Mouse (Mus musculus) midbrain, postnatal 0 days (tissue): ENCODE data around the gene Gm14401. TPM values are rescaled to one million over a fixed set of nuclear protein-coding genes. Genes with fewer than 3 reads are reported as not detected.
"Not testable (repeated sequence)": the region's sequence is repeated elsewhere in the genome, so short reads cannot be mapped to it uniquely, and the experiment has no call there.

Experiments
- ATAC-seq: fragments of 200-750 bp; cut with Nextera tagmentation; 2 replicates; pipeline ENCODE4 v1.8.0; 2017; ENCODE audit warnings: moderate number of reproducible peaks, mild to moderate bottlenecking, moderate TSS enrichment, moderate library complexity; ENCODE audit not compliant: low FRiP score
- DNase-seq: peaks from one replicate; pipeline ENCODE4 v3.0.0-alpha.2; 2015; ENCODE audit warnings: low spot score
- H3K27ac ChIP-seq: fragments of 300-500 bp; sonication (generic); 2 replicates; pipeline ENCODE4 v1.5.1; 2014; ENCODE audit warnings: low read depth, mild to moderate bottlenecking, low read length, mixed read lengths
- H3K27me3 ChIP-seq: fragments of 300-500 bp; sonication (generic); 2 replicates; pipeline ENCODE4 v1.6.1; 2014; ENCODE audit warnings: low read length, control low read depth, mixed read lengths; ENCODE audit not compliant: insufficient read depth
- H3K36me3 ChIP-seq: fragments of 300-500 bp; sonication (generic); 2 replicates; pipeline ENCODE4 v1.6.1; 2014; ENCODE audit warnings: low read length, control low read depth, mixed read lengths; ENCODE audit not compliant: insufficient read depth
- H3K4me1 ChIP-seq: fragments of 300-500 bp; sonication (generic); 2 replicates; pipeline ENCODE4 v1.6.1; 2014; ENCODE audit warnings: mild to moderate bottlenecking, control low read depth, antibody characterized with exemption, low read length, mixed read lengths; ENCODE audit not compliant: insufficient read depth
- H3K4me2 ChIP-seq: fragments of 300-500 bp; sonication (generic); 2 replicates; pipeline ENCODE4 v1.6.1; 2014; ENCODE audit warnings: low read depth, mild to moderate bottlenecking, low read length, mixed read lengths; ENCODE audit not compliant: poor library complexity, severe bottlenecking
- H3K4me3 ChIP-seq: fragments of 300-500 bp; sonication (generic); 2 replicates; pipeline ENCODE4 v1.5.1; 2014; ENCODE audit warnings: low read depth, mild to moderate bottlenecking, low read length, moderate library complexity
- H3K9ac ChIP-seq: fragments of 300-500 bp; sonication (generic); replicated peaks from 2 replicates; pipeline ENCODE4 v1.6.1; 2014; ENCODE audit warnings: mild to moderate bottlenecking, low read length, moderate library complexity, mixed read lengths; ENCODE audit not compliant: poor library complexity, severe bottlenecking
- H3K9me3 ChIP-seq: fragments of 300-500 bp; sonication (generic); 2 replicates; pipeline ENCODE4 v1.6.1; 2016; ENCODE audit warnings: low read length, control low read depth
- WGBS: fragments of 180-500 bp; shearing (Covaris S2); extraction: QIAGEN DNeasy Blood & Tissue Kit; methylation state at CpG from one replicate; pipeline ENCODE4 v1.1.7; 2014; 5-methylcytosine and 5-hydroxymethylcytosine counted together
- polyA plus RNA-seq: library from polyadenylated mRNA; unstranded; fragments of >200 nt; fragmentation: Nextera tagmentation; extraction: Ambion mirVana; gene quantifications from 2 replicates; pipeline ENCODE4 v1.2.1, GENCODE M21; 2015
- total RNA-seq: library from RNA; depleted of rRNA; stranded (reverse); fragments of >200 nt; gene quantifications from 2 replicates; pipeline ENCODE4 v1.2.3, GENCODE M21; 2014; rRNA removed

Gene Gm14401
- total RNA-seq: 0.19 TPM in 1 of 2 replicates, not detected in the other
- not detected in 2 replicates for polyA plus RNA-seq

DNA sequence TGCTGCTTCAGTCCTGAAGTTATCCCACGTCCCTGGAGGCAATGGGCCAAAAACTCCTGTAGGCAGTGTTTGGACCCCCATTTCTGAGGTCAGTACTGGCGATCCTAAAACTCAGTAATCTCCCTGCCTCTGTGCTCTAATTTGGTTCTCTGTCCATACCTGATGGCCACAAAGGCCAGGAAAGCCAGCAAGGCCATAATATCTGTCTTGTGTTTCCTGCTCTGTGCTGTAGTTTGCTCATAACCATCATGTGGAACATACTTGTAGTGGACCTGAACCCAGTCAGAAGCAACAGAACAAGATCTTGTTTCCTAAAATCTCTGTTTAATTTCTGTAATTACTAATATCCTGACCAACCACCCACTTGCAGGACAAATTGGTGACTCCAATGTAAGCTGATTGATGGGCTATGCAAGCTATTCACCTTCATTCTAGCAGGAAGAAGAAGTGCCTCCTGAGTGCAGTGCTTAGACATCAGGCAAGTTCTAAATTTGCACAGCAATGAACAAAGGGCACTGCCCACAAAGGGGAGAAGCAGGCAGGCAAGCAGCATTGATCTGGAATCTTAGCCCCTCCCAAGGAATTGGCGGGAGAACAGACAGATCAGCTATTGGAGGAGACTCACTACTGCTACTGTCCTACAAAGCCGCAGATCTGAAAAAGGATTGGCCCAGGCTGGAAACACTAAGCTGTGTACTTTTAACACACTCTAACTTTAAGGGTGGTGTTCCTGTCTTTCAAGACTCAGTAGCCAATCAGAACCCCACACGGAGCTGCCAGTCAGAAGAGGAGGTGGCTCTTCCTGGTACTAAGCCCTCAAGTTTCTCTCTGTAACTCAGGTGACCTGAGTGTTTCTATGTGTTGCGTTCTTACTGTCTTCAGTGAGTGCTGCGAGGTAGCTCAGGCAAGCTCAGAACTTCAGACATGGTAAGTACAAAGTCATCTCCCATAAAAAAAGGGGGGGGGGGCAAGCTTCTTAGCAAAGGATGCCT lies at the start of gene Gm14401:
TSS of gene Gm14401 (plus strand) at position 889 of the 992 bp plus-strand sequence.
- ATAC-seq, H3K27me3 ChIP-seq, H3K9me3 ChIP-seq, H3K4me1 ChIP-seq, H3K4me2 ChIP-seq, H3K27ac ChIP-seq, H3K9ac ChIP-seq, H3K4me3 ChIP-seq, H3K36me3 ChIP-seq, DNase-seq: not testable (repeated sequence)
- WGBS: 66% methylated on average over 7 of the region's 7 CpGs

DNA sequence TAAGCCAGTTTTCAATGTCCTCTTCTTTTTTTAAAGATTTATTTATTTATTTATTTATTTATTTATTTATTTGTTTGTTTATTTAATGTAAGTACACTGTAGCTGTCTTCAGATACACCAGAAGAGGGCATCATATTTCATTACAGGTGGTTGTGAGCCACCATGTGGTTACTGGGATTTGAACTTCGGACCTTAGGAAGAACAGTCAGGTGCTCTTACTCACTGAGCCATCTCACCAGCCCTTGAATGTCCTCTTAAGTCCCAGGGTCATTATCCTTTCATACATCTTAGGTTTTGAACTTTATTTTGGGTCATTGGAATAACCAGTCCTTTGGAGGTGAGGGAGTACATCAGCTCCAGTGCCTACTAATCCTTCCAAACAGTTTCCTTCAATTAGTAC lies 1.3 kb upstream of the Gm14401 start:
- DNase-seq, H3K27ac ChIP-seq, H3K4me2 ChIP-seq, H3K9me3 ChIP-seq, ATAC-seq, H3K4me1 ChIP-seq, H3K36me3 ChIP-seq, H3K27me3 ChIP-seq, H3K9ac ChIP-seq, H3K4me3 ChIP-seq: not testable (repeated sequence)
- WGBS: 86% methylated on average over 1 of the region's 1 CpGs

DNA sequence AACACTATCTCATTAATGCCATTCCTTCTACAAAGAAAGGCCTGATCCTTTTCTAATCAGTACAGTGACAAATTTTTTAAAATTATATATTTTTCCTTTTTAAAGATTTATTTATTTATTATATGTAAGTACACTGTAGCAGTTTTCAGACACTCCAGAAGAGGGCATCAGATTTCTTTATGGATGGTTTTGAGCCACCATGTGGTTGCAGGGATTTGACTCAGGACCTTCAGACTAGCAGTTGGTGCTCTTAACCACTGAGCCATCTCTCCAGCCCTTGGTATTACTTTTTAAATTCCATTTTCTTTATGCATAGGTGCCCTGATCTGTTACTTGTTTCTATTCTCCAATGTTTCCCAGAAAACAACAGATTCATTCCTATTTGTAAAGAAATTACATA lies 895 bp downstream of the Gm14401 start:
- not testable (repeated sequence) for H3K4me1 ChIP-seq, H3K4me2 ChIP-seq, H3K27me3 ChIP-seq, H3K4me3 ChIP-seq, H3K9me3 ChIP-seq, ATAC-seq, H3K9ac ChIP-seq, H3K27ac ChIP-seq, H3K36me3 ChIP-seq, DNase-seq

- 84% methylated on average over 1 of the region's 1 CpGs for WGBS
- H3K4me2 ChIP-seq, ATAC-seq, H3K4me1 ChIP-seq, H3K36me3 ChIP-seq, H3K4me3 ChIP-seq, H3K9me3 ChIP-seq, DNase-seq, H3K9ac ChIP-seq, H3K27me3 ChIP-seq, H3K27ac ChIP-seq: not testable (repeated sequence)
Observed at GRCm38 (mm10) chr2:177079866-177080265, 5.7 kb downstream of the Gm14401 start.

DNA sequence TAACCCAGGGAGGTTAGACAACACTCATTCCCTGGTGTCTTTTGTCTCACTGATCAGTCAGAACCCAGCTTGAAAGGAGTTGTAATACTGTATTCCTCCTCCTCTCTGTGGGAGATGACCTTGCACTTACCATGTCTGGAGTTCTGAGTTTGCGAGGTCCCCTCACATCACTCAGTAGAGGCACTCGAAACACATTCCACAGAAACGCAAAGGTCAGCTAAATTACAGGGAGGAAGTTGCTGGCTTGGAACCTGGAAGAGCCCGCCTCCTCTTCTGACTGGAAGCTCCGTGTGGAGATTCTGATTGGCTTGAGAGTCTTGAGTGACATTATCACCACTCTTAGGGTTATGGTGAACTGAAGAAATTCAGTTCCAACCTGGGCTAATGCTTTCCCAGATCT lies 35.0 kb downstream of the Gm14401 start:
- not testable (repeated sequence) for H3K36me3 ChIP-seq, H3K27me3 ChIP-seq, H3K4me2 ChIP-seq, DNase-seq, H3K4me3 ChIP-seq, H3K27ac ChIP-seq, H3K9ac ChIP-seq, H3K9me3 ChIP-seq, H3K4me1 ChIP-seq, ATAC-seq
- 93% methylated on average over 5 of the region's 5 CpGs for WGBS

- not testable (repeated sequence) for H3K9ac ChIP-seq, H3K4me3 ChIP-seq, H3K27ac ChIP-seq, H3K4me1 ChIP-seq, DNase-seq, H3K27me3 ChIP-seq, H3K36me3 ChIP-seq, ATAC-seq, H3K4me2 ChIP-seq, H3K9me3 ChIP-seq
- WGBS: 33% methylated on average over 1 of the region's 1 CpGs
Observed at GRCm38 (mm10) chr2:177129097-177129496, 55.0 kb downstream of the Gm14401 start.

Other genes starting within 250 kb of the Gm14401 start
- not detected in 2 replicates for gene Gm14408, start 243.2 kb upstream of the Gm14401 start, total RNA-seq
- not detected in 2 replicates for gene Gm14408, start 243.2 kb upstream of the Gm14401 start, polyA plus RNA-seq
- gene Gm14296, start 146.5 kb upstream of the Gm14401 start, total RNA-seq: 8.6 and 13.3 TPM in 2 replicates
- 4.8 and 11.1 TPM in 2 replicates for gene Gm14296, start 146.5 kb upstream of the Gm14401 start, polyA plus RNA-seq
- 0.49 and 3.4 TPM in 2 replicates for gene Gm14419, start 73.4 kb upstream of the Gm14401 start, total RNA-seq
- gene Gm14419, start 73.4 kb upstream of the Gm14401 start, polyA plus RNA-seq: 11.3 and 13.7 TPM in 2 replicates
- 29.2 and 29.8 TPM in 2 replicates for gene Gm14410, start 132.1 kb downstream of the Gm14401 start, total RNA-seq
- gene Gm14410, start 132.1 kb downstream of the Gm14401 start, polyA plus RNA-seq: 46.1 and 46.5 TPM in 2 replicates
- not detected in 2 replicates for gene Gm14409, start 192.7 kb downstream of the Gm14401 start, total RNA-seq
- gene Gm14409, start 192.7 kb downstream of the Gm14401 start, polyA plus RNA-seq: not detected in 2 replicates
- gene Gm14412, start 250.0 kb downstream of the Gm14401 start, total RNA-seq: 0.28 and 0.49 TPM in 2 replicates
- 0.67 and 0.72 TPM in 2 replicates for gene Gm14412, start 250.0 kb downstream of the Gm14401 start, polyA plus RNA-seq